Mouse (Mus musculus): ENCODE measurements around the gene Ank. TPM values are rescaled to one million over a fixed set of nuclear protein-coding genes. Genes with fewer than 3 reads are reported as not detected.

The Ank gene
- total RNA-seq, 2 experiments from 2014 or later = 173 to 176 TPM

DNA sequence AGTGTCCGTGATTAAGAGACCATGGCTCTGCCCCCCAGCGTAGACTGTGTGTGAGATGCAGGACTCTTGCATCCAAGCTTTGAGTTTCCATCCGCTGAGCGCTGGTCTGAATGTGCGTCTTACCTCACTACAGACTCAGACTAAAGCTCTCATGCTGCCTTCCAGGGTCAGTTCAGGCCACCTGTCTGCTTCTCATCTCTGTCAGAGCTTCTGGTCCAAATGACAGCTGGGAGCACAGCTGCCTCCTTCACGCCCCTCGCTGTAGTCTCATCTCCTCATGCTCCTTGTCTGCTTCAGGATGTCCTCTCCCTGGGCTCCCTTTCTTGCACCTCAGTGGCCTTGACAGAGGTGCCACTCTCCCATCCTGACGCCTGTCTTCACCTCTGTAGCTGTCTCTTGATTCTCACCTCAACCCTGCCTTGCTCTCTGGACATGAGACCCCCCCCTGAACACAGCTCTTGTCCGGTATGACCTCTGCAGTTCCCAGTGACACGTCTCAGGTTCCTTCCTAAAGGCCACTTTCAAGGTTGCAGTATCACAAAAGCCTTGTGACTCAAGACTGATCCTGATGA lies 85.7 kb downstream of the Ank start:
- no peak for DNase-seq (ENCODE audit: low spot score in 2 of 2)
- intact Hi-C loops (cut with DNase I) = no loop called here

DNA sequence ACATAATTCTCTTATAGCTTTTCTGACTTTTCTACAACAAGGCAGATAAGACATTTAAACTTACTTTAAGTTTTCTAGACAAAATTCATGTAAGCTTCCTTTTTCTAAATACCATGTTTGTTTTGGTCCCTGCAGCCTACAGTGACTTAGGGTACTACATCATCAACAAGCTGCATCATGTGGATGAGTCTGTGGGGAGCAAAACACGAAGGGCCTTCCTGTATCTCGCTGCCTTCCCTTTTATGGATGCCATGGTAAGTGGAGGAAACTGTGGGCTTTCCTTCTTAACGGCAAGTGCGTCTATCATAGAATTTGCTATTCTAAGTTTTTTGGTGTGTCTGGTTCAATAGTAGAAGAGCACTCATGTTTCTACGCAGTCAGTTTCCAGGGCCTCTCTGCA lies 87.1 kb downstream of the Ank start:
- DNase-seq (ENCODE audit: low spot score in 2 of 2) = no peak
- intact Hi-C loops (cut with DNase I) = no loop called here

DNA sequence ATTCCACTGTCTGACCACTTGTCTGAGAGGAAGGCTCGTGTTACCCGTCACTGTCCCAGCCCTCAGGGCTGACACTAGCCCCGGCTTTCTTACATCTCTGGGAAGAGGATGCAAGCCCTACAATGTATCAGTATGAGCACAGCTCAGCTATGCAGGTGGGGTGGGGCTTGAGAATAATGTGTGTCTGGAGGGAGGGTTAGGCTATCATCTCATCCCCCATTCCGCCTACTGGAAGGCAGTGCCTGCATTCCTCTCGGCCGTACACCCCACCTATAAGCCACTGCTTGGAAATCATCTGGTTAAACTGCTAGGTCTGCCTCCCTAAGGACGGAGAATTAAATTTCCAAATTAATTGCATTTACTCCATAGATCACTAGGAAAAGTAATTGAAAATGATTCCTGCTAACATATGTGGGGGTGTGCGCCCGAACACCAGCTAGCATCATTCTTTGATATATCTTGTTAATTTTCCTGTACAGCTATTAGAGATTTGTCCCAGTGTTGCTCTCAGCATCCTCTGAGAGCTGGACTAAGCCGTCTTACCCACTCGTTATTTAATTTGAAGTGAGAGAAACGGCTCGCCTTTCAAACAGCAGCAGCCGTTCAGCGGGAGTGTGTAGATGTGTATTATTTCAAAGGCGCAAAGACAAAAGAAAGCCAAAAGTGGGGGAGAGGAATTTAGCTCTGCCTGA lies 92.1 kb downstream of the Ank start:
- DNase-seq (ENCODE audit: low spot score in 2 of 2) = no peak
- intact Hi-C loops (cut with DNase I) = no loop called here

DNA sequence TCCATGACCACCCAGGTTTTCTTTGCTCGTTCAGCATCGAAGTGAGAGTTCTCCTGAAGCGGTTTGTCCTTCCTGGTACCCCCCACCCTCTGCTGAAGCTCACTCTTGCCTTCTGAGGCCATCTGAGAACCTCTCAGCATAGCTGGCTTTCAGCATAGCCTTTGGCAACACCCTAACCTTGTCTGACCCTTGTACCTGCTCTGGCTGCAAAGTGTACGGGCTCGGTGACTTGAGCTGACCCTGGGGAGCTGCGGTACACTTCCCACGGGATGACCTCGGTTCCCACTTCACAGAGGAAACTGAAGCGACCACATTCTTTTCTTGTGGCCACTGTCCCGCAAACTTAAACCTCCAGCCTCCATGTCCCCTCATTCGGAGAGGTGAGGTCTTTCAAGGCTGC lies 93.8 kb downstream of the Ank start:
- intact Hi-C loops (cut with DNase I) = no loop called here
- DNase-seq (ENCODE audit: low spot score in 2 of 2) = no peak

DNA sequence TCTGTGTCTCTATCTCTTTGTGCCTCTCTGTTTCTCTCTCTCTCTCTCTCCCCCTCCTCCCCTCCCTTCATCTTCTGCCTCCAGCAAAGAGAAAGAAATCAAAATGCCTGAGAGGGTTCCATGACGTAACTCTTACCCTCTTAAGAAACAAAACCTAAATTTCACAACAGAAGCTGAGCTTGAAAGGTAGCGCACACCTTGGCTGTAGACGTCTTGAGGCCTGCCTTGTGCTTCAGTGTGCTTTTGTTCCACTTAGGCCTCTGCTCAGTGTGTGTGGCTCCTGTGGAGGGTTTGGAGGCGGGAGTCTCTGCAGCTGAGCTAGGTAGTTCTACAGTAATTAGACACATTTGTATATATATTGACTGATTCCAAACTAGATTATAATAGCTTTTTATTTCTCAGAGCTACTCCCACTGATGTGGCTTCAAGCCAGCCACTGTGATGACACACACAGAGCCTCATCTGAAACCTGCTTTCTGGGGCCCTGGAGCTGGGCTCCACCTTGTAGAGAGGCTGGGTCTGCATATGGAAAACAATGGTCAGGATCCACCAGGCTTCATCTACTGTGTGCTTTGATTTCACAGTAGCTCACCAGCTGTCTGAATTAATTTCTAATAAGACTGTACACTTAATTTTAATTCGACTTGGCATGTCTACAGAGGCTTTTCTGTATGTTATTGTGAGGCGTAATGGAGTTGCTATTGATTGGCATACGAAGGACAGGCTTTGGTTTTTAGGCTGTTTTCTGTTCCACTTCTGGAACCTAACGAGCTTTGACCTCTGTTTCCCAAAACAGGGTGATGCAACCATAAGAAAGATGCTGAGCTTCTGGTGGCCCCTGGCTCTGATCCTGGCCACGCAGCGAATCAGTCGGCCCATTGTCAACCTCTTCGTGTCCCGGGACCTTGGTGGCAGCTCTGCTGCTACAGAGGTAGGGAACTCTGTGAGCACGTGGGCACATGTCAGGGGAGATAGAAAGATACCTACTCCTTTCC lies 97.9 kb downstream of the Ank start:
- peak; percentile 53 to 74 for DNase-seq (ENCODE audit: low spot score in 2 of 2)
- intact Hi-C loops (cut with DNase I) = no loop called here

DNA sequence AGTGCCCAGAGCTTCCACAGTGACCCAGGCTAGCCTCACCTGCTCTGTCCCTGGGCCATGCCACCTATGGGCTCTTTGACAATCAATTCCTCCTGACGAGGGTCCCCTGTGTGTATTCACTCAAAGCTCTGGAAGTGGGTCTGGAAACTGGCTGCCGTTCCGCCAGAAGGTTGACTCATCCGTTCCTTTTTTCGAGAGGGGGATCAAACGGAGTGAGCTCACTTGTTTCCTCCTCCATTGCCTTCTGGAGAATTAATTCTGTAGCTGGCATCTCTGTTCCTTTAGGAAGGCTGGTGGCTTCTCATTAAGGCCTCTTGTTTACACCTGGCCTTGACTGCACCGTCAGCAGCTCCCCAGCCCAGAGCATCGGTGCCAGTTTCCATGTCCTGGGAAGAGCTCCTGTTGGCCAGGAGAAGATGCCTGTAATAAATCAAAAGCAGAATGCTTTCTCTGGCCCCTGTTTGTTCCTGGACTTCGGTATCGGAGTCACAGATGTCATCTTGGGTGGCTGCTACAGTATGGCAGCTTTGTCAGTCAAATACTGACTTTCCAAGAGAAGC lies 99.2 kb downstream of the Ank start:
- DNase-seq (ENCODE audit: low spot score in 2 of 2) = peak in 1 of 2 experiments; percentile 37
- intact Hi-C loops (cut with DNase I) = no loop called here

DNA sequence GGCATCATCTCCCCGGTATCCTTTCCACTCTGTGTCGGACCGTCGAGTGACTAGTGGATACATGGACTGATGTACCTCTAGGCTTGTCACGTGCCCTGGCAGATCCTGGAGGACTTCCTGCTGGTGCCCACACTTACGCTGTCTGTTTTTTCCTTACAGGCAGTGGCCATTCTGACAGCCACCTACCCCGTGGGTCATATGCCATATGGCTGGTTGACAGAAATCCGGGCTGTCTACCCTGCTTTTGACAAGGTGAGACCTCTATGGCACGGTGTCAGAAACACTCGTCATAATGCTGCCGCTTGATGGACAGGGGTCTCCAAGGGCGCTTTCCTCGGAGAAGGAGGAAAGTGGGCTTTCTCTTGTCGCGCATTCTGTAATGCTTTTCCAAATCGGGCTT lies 100.9 kb downstream of the Ank start:
- no peak for DNase-seq (ENCODE audit: low spot score in 2 of 2)
- intact Hi-C loops (cut with DNase I) = no loop called here

DNA sequence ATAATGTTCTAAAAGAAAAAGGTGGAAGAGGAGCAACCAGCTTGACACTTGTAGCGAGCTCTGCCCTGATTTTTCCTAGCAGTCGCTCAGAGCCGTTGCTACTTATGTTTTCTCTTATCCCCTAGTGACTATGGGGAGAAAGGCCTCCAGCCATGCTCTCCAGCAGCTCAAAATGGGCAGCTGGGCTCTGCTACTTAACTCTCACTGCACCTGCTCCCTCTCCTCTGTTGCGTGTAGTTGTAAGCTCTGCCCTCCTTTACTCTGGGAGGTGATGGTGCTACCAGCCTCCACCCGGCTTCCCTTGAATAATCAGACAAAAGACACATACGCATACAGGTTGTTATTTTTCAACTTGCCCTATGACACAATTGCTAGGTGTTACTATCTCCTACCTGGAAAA lies 101.9 kb downstream of the Ank start:
- no peak for DNase-seq (ENCODE audit: low spot score in 2 of 2)
- intact Hi-C loops (cut with DNase I) = no loop called here

DNA sequence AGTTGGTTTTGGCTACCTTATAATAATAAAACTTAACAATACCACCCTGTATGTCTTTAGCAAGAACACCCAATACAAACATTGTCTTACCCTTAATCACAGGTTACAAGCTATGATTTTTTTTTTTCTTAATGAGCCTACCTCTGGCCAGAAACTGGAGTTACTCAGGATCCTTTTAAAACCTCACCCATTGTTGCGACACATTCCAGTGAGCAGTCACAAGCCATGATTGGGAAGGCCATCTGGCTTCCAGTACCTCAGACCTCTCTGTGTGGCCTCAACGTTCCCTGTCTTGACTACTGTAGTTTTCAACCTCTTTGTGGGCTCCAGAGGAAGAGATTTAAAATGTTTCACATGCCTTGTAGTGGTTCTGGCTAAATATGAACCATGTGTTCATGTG lies 103.4 kb downstream of the Ank start:
- intact Hi-C loops (cut with DNase I) = loop anchor here (5.0 kb wide), 1 partner anchor 83 kb away; no protein-coding TSS in a partner anchor
- DNase-seq (ENCODE audit: low spot score in 2 of 2) = no peak

DNA sequence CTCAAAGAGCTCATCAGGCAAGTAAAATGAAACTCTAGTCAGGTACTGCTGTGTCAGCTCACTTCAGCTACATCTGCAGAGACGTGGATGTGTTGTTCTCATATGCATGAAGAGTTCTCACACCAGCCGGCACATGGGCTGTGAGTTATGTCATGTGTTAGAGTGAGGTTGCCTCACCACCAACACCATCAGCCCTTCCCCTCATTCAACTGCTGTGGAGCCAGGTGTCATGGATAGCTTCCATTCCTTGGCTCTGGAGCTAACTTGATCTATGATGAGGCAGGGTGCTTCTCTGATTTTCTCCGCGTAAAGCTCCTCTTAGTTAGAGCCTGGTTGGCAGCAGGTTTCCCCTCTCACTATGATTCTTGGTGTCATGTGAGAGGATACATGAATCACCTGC lies 103.9 kb downstream of the Ank start:
- intact Hi-C loops (cut with DNase I) = loop anchor here (5.0 kb wide), 1 partner anchor 83 kb away; no protein-coding TSS in a partner anchor
- DNase-seq (ENCODE audit: low spot score in 2 of 2) = no peak

DNA sequence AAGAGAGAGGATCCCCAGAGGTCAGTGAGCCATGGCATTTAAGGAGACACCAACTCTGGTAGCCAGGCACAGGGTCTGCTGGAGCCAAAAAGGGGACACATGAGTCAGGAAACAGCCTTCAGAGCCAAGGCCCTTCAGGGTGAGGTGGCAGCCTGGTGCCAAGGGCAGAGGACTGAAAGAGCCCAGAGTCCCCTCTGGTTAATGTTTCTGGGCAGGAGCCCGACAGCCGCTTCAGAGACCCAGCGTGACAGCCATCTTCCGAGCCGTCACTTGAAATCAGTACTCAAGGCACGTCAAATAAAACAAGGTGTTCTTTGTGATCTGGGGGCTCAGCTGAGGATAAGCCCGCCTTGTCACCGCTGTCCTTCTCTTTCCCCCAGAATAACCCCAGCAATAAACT lies 104.7 kb downstream of the Ank start:
- intact Hi-C loops (cut with DNase I) = loop anchor here (5.0 kb wide), 1 partner anchor 84 kb away; no protein-coding TSS in a partner anchor
- DNase-seq (ENCODE audit: low spot score in 2 of 2) = no peak

DNA sequence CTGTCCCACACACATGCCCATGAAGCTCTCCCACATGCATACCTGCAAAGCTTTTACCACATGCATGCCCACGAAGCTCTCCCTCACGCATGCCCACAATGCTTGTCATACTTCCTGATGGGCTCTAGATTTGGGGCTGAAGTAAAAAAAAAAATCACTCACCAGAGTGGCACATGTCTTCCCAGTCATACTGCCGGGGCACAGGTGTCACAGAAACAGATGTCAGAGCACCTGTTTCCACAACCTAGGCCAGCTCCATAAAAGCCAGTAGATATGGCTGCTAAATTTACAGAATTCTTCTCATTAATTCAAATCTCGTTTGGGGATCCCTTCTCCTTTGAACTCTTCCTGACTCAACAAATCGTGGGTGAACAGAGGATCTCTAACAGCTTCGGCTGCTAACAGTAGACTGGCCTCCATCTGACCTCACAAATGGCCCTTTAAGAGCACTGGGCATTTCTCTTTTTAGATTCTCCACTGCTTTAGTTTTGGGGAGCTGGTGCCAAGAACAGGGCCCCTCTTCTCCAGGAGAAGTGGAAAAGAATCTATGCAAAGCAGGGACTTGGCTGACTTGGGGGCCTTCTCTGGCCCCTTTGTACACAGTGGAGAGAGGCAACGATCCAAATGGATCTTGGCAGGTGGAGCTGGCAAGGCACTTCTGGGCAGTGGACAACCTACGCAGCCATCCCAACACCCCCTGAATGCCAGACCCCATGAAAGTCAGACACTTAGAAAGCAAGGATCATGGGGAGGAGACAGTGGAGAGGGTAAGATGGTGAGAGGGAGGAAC lies 108.7 kb downstream of the Ank start:
- DNase-seq (ENCODE audit: low spot score in 2 of 2) = no peak
- intact Hi-C loops (cut with DNase I) = loop anchor here (5.0 kb wide), 1 partner anchor 88 kb away; no protein-coding TSS in a partner anchor

DNA sequence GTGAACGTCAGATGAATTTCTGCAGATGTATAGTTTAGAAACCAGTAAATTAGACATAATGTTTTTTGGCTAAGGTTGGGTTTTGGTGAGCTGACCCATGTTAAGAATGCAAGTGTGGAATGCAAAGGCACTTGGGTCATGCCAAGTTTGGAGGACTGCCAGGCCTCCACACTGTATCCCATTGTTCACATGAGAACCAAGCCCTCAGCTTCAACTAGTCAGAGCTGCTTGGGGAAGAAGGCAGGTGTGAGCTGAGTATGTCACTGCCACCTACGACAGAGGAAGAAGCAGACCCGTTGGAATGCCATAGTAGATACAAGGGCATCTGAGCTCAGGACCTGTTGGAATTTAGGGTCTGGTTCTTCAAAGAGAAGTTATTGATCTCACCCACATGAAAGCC lies 109.5 kb downstream of the Ank start:
- no peak for DNase-seq (ENCODE audit: low spot score in 2 of 2)
- intact Hi-C loops (cut with DNase I) = no loop called here

DNA sequence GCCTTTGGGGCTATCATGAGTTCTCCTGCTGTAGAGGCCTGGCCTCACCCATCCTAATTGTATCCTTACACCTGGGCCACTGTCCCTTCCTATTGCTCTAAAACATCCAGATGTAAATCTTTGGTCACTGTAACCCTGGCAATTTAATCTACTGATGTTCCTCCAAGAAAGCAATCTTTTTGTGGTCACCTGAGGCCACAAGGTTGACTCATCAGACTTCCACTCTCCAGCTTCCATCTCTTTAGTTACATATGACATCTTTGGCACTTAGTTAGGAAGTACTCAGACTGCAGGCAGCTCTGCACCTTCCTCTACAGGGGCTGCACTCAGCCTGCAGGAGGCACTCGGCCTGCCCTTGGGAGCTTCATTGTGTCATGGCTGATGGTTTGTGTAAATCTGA lies 110.4 kb downstream of the Ank start:
- no peak for DNase-seq (ENCODE audit: low spot score in 2 of 2)
- intact Hi-C loops (cut with DNase I) = no loop called here

DNA sequence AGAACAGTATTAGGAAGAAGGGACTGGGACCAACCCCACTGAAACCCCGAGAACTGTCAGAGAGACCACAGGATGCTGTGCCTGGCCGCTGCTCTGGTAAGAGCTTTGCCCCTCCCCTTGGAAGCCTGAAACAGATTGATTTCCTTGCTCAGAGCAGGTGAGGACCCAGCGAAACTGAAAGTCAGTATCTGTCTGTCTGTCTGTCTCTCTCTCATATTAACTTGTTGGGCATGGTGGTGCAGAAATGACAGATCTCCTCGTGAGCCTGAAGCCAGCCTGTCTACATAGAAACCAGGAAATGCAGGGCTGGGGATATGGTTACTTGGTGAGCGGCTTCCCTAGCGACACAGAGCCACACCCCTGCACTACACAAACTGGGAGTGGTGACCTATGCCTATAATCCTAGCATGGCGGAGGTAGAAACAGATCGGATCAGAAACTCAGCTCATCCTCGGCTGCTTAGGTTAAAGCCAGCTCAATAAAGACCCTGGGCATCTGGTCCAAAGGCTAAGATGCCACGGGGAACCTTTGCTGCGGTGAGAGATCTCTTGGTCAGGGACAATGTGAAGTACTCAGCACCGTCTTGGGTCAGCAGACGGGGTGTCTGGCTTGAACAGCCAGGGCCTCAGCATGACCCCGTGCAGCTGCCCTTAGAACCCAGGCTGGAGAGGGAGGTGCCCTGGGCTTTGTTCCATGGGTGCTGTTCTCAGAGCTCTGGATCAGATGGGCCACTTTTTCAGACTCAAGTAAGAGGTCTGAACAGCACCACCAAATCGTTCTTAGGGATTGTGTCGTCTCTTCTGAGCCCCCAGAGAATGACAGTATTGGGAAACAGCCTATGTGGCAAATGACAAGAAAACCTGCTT lies 111.7 kb downstream of the Ank start:
- intact Hi-C loops (cut with DNase I) = no loop called here
- DNase-seq (ENCODE audit: low spot score in 2 of 2) = no peak

DNA sequence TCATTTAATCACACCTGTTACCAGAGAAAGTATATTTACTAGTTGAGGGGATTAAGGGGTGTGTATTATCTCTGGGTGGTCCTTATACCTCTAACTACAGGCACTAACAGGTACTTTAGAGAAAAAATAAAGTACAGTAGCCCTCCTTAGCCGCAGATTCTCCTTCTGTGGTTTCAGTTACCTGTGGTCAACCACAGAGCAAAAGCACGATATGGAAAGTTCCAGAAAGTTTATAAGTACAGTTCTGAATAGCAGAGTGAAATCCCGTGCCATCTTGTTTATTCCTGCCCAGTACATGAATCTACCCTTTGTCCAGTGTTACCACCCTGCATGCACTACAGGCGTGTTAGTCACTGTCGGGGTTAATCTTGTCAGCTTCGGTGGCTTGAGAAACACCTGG lies 112.4 kb downstream of the Ank start:
- intact Hi-C loops (cut with DNase I) = no loop called here
- no peak for DNase-seq (ENCODE audit: low spot score in 2 of 2)

DNA sequence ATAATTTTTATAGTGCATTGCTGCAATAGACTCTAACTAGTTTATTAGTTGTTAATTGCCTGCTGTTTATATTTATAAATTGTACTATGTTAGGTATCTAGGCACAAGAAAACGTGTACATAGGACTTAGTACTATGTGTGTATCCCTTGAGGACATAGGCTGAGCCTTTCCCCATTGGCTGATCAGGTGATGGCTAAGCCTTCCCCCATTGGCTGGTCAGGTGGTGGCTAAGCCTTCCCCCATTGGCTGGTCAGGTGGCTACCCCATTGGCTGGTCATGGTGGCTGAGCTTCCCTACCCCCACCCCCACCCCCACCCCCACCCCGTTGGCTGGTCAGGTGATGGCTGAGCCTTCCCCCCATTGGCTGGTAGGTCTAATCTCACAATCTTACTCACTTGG lies 113.4 kb downstream of the Ank start:
- intact Hi-C loops (cut with DNase I) = loop anchor here (5.0 kb wide), 2 partner anchors 113 to 253 kb away; partner anchors contain the start of gene Ank

DNA sequence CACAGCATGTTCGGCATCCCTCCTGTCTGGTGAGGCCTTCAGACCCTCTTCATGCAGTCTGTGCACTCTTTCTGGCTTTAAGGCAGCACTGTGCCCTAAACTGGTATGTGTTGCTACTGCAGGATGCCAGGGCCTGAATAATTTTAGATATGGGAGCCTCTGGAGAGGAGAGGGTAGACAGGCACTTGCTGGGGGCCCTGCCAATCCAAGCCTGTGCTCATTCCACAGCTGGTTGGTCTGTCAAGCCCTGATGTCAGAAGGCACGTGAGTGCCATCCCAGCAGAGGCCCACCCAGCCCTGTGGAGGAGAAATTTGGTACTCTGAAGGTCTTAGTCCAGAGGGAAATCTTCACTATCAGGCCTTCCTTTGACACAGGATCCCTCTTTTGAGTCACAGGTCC lies 114.3 kb downstream of the Ank start:
- no peak for DNase-seq (ENCODE audit: low spot score in 2 of 2)
- intact Hi-C loops (cut with DNase I) = loop anchor here (5.0 kb wide), 2 partner anchors 113 to 253 kb away; partner anchors contain the start of gene Ank

More for the DNA sequence above, 113.4 kb downstream of the Ank start:
- DNase-seq (ENCODE audit: low spot score in 2 of 2) = no peak

All from left cerebral cortex, postnatal 14 days (tissue).